Mouse (Mus musculus): ENCODE measurements around the gene Thy1.

Thy1 gene

DNA sequence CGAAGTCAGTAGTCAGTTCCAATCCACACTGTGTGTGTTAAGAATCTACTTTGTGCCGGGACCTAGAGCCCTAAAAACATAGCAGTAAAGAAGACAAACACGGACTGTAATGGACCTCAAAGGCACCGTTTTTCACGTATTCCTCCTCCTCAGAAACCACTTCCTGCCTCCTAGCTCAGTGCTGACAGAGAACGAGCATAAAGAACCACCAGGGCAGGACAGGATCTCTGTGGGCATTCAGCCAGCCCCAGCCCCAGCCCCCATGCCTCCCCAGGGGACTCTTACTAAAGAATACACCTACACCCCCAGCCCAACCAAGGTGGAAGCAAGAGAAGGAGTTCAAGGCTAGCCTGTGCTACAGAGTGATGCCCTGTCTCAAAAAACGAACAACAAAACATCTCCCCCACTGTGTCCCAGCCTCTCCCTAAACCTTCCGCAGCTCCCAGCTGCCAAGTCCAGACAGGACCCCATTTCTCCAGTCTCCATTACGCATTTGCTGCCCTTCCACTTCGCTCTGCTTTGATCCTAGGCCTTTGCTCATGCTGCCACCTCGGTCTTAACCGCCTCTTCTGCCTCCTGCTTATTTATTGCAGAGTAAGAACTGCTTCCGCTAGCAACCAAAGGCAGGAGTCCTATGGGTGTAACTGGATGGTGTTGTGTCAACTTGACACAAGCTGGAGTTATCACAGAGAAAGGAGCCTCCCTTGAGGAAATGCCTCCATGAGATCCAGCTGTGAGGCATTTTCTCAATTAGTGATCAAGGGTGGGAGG, 9.0 kb upstream of the Thy1 start:
- WGBS: 82% methylated on average over 13 of the region's 13 CpGs

DNA sequence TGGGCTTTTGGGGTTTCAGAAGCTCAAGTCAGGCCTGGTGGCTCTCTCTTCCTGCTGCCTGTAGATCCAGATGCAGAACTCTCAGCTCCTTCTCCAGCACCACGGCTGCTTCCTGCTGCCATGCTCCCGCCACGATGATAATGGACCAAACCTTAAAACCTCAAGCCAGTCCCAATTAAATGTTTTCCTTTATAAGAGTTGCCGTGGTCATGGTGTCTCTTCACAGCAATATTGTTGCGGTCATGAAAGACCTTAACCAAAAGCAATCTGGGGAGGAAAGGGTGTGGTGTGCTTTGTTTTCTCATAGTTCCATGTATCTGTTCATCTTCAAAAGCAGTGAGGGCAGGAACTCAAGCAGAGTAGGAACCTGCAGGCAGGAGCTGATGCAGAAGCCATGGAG, 6.1 kb upstream of the Thy1 start:
- 93% methylated on average over 5 of the region's 5 CpGs for WGBS

GRCm38 (mm10) chr9:44041511-44042395, 1.4 kb upstream of the Thy1 start:
- WGBS: 76% methylated on average over 7 of the region's 7 CpGs

DNA sequence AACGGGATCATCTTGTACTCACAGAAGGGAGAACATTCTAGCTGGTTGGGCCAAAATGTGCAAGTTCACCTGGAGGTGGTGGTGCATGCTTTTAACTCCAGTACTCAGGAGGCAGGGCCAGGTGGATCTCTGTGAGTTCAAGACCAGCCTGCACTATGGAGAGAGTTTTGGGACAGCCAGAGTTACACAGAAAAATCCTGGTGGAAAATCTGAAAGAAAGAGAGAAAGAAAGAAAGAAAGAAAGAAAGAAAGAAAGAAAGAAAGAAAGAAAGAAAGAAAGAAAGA, 846 bp upstream of the Thy1 start:
- 84% methylated on average over 1 of the region's 1 CpGs for WGBS

DNA sequence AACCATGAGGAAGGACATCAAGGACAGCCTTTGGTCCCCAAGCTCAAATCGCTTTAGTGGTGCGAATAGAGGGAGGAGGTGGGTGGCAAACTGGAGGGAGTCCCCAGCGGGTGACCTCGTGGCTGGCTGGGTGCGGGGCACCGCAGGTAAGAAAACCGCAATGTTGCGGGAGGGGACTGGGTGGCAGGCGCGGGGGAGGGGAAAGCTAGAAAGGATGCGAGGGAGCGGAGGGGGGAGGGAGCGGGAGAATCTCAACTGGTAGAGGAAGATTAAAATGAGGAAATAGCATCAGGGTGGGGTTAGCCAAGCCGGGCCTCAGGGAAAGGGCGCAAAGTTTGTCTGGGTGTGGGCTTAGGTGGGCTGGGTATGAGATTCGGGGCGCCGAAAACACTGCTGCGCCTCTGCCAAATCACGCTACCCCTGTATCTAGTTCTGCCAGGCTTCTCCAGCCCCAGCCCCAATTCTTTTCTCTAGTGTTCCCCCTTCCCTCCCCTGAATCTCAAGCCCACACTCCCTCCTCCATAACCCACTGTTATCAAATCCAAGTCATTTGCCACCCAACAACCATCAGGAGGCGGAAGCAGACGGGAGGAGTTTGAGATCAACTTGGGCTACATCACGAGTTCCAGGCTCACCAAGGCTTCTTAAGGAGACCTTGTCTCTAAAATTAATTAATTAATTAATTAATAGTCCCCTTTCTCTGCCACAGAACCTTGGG, 683 bp downstream of the Thy1 start:
- WGBS: 3% methylated on average over 23 of the region's 23 CpGs

DNA sequence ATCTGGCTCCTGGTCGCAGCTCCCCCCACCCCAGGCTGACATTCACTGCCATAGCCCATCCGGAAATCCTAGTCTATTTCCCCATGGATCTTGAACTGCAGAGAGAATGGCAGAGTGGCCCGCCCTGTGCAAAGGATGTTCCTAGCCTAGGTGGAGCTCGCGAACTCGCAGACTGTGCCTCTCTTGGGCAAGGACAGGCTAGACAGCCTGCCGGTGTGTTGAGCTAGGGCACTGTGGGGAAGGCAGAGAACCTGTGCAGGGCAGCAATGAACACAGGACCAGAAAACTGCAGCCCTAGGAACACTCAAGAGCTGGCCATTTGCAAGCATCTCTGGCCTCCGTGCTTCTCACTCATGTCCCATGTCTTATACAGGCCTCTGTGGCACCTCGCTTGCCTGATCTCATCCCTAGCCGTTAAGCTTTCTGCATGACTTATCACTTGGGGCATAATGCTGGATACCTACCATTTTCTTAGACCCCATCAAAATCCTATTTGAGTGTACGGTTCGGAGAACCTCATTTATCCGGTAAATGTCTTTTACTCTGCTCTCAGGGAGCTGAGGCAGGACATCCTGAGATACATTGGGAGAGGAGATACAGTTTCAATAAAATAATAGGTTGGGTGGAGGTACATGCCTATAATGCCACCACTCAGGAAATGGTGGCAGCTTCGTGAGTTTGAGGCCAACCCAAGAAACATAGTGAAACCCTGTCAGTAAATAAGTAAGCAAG, 1.4 kb downstream of the Thy1 start:
- 27% methylated on average over 14 of the region's 14 CpGs for WGBS

GRCm38 (mm10) chr9:44045158-44045883, 2.1 kb downstream of the Thy1 start:
- WGBS: 62% methylated on average over 3 of the region's 3 CpGs

DNA sequence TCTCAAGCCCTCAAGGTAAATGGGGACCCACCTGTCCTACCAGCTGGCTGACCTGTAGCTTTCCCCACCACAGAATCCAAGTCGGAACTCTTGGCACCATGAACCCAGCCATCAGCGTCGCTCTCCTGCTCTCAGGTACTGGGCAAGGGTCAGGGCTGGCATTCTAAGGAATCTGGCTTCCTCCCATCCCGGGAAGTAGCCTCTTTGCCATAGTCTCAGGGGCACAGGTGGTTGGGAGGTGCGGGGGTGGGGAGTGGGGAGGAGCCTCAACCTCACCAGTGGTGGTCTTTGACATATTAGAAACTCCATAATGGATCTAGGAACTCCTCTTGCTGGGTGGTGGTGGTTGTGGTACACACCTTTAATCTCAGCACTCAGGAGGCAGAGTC, 2.7 kb downstream of the Thy1 start:
- 76% methylated on average over 5 of the region's 5 CpGs for WGBS

GRCm38 (mm10) chr9:44046426-44046825, 3.2 kb downstream of the Thy1 start:
- 74% methylated on average over 12 of the region's 12 CpGs for WGBS

- 31% methylated on average over 6 of the region's 6 CpGs for WGBS
Measured at GRCm38 (mm10) chr9:44047071-44047470, 3.9 kb downstream of the Thy1 start.

DNA sequence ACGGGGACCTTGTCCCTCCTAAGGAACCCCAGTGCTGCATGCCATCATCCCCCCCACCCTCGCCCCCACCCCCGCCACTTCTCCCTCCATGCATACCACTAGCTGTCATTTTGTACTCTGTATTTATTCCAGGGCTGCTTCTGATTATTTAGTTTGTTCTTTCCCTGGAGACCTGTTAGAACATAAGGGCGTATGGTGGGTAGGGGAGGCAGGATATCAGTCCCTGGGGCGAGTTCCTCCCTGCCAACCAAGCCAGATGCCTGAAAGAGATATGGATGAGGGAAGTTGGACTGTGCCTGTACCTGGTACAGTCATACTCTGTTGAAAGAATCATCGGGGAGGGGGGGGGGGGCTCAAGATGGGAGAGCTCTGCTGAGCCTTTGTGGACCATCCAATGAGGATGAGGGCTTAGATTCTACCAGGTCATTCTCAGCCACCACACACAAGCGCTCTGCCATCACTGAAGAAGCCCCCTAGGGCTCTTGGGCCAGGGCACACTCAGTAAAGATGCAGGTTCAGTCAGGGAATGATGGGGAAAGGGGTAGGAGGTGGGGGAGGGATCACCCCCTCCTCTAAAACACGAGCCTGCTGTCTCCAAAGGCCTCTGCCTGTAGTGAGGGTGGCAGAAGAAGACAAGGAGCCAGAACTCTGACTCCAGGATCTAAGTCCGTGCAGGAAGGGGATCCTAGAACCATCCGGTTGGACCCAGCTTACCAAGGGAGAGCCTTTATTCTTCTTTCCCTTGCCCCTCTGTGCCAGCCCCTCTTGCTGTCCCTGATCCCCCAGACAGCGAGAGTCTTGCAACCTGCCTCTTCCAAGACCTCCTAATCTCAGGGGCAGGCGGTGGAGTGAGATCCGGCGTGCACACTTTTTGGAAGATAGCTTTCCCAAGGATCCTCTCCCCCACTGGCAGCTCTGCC, 4.6 kb downstream of the Thy1 start:
- WGBS: 60% methylated on average over 14 of the region's 14 CpGs

DNA sequence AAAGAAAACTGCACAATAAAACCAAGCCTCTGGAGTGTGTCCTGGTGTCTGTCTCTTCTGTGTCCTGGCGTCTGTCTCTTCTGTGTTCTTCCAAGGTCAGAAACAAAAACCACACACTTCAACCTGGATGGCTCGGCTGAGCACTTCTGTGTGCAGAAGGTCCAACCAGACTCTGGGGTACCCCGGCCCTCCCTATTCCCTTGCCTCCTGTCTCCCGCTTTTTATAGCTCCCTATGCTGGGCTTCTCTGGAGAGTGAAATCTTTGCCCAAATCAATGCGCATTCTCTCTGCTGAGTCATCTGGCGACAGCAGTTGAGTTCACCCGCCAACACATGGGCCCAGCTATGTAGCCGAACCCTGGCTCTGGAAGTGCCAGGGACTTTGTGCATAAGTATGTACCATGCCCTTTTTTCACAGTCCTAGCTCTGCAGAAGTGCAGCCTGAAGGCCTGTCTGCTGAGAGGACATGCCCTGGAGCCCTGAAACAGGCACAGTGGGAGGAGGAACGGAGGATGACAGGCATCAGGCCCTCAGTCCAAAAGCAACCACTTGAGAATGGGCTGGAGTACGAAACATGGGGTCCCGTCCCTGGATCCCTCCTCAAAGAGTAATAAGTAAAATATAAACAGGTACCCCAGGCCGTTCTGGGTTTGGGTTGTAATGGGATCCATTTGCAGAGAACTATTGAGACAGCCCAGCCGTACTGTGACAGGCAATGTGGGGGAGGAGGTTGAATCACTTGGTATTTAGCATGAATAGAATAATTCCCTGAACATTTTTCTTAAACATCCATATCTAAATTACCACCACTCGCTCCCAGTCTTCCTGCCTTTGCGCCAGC, 5.6 kb downstream of the Thy1 start:
- WGBS: 45% methylated on average over 15 of the region's 15 CpGs

DNA sequence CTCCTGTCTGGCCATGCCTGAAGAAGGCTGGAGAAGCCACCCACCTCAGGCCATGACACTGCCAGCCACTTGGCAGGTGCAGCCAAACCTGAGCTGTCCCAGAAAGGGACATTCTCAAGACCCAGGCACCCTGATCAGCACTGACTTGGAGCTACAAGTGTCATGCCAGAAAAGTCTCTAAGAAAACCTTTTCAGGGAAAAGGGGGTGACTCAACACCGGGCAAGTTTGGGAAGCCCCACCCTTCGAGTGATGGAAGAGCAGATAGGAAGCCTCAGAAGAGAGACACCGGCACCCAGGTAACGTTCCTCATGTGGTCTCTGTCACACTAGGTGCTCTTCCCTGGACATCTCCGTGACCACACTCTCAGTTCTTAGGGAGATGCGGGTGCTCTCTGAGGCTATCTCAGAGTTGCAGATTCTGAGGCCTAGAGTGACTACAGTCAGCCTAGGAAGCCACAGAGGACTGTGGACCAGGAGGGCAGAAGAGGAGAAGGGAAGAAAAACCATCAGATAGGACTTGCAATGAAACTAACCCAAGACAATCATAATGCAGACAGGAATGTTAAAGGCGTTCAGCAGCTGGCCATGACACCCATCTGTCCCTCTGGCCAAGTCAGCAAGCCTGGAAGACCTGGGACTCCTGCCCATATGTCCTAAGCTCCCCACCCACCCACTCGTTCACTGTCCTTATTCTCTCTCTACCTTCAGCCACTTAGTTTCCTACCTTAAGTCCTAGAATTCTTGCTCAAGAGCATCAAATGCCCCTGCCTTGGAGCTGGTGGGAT, 6.4 kb downstream of the Thy1 start:
- 71% methylated on average over 8 of the region's 8 CpGs for WGBS

DNA sequence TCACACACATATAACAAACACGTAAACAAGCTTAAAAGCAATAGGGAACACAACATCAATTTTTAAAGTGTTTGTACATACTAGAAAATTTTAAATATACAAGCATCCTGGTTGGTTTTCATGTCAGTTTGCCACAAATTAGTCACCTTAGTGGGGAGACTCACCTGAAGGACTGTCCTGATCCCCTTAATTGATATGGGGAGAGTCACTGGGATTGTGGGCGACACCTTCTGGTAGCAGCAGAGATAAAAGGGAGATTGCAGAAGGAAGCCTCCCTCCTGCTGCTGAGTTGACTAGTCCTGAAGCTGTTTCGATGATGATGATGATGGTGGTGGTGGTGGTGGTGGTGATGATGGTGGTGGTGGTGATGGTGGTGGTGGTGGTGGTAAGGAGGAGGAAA, 9.7 kb downstream of the Thy1 start:
- WGBS: 72% methylated on average over 3 of the region's 3 CpGs

DNA sequence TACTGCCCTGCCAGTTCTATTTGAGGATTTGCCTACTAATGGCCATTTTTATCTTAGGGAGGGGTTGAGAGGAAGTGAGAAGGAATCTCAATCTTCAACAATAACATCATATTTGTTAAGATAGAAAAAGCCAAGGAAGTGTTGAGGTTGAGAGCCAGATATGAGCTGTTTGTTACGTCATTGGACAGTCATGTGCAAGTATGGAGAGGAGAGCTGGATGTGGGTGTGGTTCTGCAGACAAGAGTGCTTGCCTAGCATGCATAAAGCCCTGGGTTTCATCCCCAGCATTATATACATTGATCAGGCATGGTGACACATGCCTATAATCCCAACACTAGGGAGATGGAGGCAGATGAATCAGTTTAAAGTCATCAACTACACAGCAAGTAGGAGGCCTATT, 10.8 kb downstream of the Thy1 start:
- 74% methylated on average over 1 of the region's 1 CpGs for WGBS

GRCm38 (mm10) chr9:44058606-44059005, 15.4 kb downstream of the Thy1 start:
- 74% methylated on average over 6 of the region's 6 CpGs for WGBS

GRCm38 (mm10) chr9:44065177-44065576, 22.0 kb downstream of the Thy1 start:
- 37% methylated on average over 1 of the region's 1 CpGs for WGBS

GRCm38 (mm10) chr9:44066785-44067225, 23.6 kb downstream of the Thy1 start, which contains the start of gene Usp2:
Gene Usp2 (plus strand): TSS chr9:44067021.
- under 1% methylated on average over 38 of the region's 38 CpGs for WGBS

Measured in cerebral cortex, adult 2 months (tissue).